Mouse (Mus musculus) bone marrow, adult 2 months (tissue): ENCODE data around the gene Carf.

Experiments used
- CTCF ChIP-seq: fragments of 200-500 bp; IDR thresholded peaks from 2 replicates; pipeline ENCODE4 v1.5.1; 2011; ENCODE audit warnings: low read length, control low read depth; ENCODE audit not compliant: control insufficient read depth, insufficient read depth
- POLR2A ChIP-seq: fragments of 200-500 bp; IDR thresholded peaks from 2 replicates; pipeline ENCODE4 v1.6.1; 2011; ENCODE audit warnings: low read depth, mild to moderate bottlenecking, control low read depth, low read length, borderline replicate concordance; ENCODE audit not compliant: control insufficient read depth

DNA sequence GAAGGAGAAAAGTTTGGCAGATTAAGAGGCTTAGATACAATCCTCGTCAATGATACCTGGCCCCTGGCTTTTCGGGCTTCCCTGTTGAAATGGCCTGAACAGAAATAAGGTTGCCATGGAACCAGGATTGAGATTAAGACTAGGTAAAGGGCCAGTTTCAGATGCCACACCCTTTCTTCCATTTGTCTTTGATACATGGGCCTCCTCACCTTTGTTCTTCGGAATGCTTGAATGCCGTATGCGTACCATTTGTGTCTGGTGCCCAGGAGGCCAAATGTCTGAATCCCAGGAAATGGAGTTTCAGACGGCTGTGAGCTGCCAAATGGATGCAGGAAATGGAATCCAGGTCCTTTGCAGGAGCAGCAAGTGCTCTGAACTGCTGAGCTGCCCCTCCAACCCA, 21.6 kb upstream of the Carf start:
- TF ChIP-seq CTCF (no peak), POLR2A (no peak)
